Mouse (Mus musculus) liver, embryonic 12.5 days (tissue): ENCODE measurements around the gene Acp2. TPM values are rescaled to one million over a fixed set of nuclear protein-coding genes. Genes with fewer than 3 reads are reported as not detected.

Experiments used
- ATAC-seq: fragments of 200-750 bp; cut with Nextera tagmentation; 2 replicates; pipeline ENCODE4 v1.8.0; 2017; ENCODE audit warnings: moderate number of reproducible peaks, mild to moderate bottlenecking, moderate library complexity
- H3K27ac ChIP-seq: fragments of 300-500 bp; sonication (generic); 2 replicates; pipeline ENCODE4 v1.5.1; 2016; ENCODE audit warnings: mild to moderate bottlenecking
- H3K27me3 ChIP-seq: fragments of 300-500 bp; sonication (generic); replicated peaks from 2 replicates; pipeline ENCODE4 v1.6.1; 2016; ENCODE audit warnings: mild to moderate bottlenecking, moderate library complexity
- H3K36me3 ChIP-seq: fragments of 300-500 bp; sonication (generic); 2 replicates; pipeline ENCODE4 v1.6.1; 2016; ENCODE audit warnings: mild to moderate bottlenecking, moderate library complexity
- H3K4me1 ChIP-seq: fragments of 300-500 bp; sonication (generic); 2 replicates; pipeline ENCODE4 v1.6.1; 2016
- H3K4me2 ChIP-seq: fragments of 300-500 bp; sonication (generic); 2 replicates; pipeline ENCODE4 v1.6.1; 2016; ENCODE audit warnings: mild to moderate bottlenecking, moderate library complexity
- H3K4me3 ChIP-seq: fragments of 300-500 bp; sonication (generic); 2 replicates; pipeline ENCODE4 v1.5.1; 2016; ENCODE audit warnings: mild to moderate bottlenecking, moderate library complexity
- H3K9ac ChIP-seq: fragments of 300-500 bp; sonication (generic); 2 replicates; pipeline ENCODE4 v1.6.1; 2016; ENCODE audit warnings: mild to moderate bottlenecking, moderate library complexity
- H3K9me3 ChIP-seq: fragments of 300-500 bp; sonication (generic); replicated peaks from 2 replicates; pipeline ENCODE4 v1.6.1; 2016; ENCODE audit warnings: mild to moderate bottlenecking, moderate library complexity
- WGBS: fragments of 180-500 bp; shearing (Covaris S2); methylation state at CpG from one replicate; pipeline ENCODE4 v1.1.7; 2016; ENCODE audit not compliant: insufficient replicate concordance; 5-methylcytosine and 5-hydroxymethylcytosine counted together
- polyA plus RNA-seq: library from polyadenylated mRNA; unstranded; fragments of >200 nt; fragmentation: Nextera tagmentation; extraction: Ambion mirVana; gene quantifications from 2 replicates; pipeline ENCODE4 v1.2.1, GENCODE M21; 2016

Gene Acp2
- polyA plus RNA-seq, 1 experiment from 2014 or later: 9.6 TPM

DNA sequence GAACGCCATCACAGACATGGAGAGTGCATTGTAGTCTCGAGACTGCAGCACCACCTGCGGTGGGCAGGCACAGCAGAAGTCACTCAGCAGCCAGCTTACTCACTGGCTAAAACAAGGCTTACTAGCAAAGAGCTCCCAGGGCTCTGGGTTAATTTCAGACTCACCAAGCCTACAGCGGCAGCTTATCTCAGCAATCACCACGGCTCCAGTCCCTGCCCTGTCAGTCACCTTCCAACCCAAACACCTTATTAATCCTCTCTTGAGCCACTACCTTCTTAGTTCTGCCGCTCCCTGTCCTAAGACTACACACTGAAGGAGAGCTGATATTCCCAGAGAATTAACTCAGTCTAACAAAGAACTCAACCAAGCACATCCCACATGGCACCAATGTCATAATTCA, 26.5 kb upstream of the Acp2 start:
- Histone ChIP-seq H3K4me1 (peaks cover 10% of the 10 kb centered on the region; the same call in 1 of the 2 replicates), H3K9me3 (no peaks in the 10 kb centered on the region), H3K27me3 (no peaks in the 10 kb centered on the region), H3K27ac (no peak overlapping the region), H3K36me3 (peaks cover 70% of the 10 kb centered on the region), H3K4me3 (no peak overlapping the region), H3K4me2 (no peak overlapping the region), H3K9ac (no peak overlapping the region)
- WGBS: 78% methylated on average over 6 of the region's 6 CpGs
- no peak for ATAC-seq

DNA sequence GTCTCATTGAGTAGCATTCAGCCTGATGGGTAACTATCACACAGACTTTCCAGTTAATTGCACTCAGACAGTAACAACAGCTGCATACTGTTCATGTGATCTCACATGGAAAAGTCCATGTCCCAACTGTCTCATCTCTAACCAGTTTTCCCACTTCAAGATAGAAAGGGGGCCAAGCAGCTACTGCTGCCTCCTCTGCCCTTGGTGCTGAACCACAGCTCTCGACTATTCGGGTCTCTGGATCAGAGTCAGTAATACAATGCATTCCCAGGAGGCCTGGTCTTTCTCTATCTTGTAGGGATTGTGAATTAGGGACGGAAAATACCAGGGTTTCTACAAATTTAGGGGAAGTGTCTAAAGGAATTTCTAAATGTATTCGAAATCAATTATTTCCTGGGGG, 22.9 kb upstream of the Acp2 start:
- Histone ChIP-seq H3K36me3 (peaks cover 35% of the 10 kb centered on the region), H3K4me2 (no peak overlapping the region), H3K4me3 (no peak overlapping the region), H3K27me3 (no peaks in the 10 kb centered on the region), H3K9ac (no peak overlapping the region), H3K27ac (no peak overlapping the region), H3K9me3 (no peaks in the 10 kb centered on the region), H3K4me1 (peaks cover 33% of the 10 kb centered on the region)
- 68% methylated on average over 4 of the region's 4 CpGs for WGBS
- no peak for ATAC-seq

DNA sequence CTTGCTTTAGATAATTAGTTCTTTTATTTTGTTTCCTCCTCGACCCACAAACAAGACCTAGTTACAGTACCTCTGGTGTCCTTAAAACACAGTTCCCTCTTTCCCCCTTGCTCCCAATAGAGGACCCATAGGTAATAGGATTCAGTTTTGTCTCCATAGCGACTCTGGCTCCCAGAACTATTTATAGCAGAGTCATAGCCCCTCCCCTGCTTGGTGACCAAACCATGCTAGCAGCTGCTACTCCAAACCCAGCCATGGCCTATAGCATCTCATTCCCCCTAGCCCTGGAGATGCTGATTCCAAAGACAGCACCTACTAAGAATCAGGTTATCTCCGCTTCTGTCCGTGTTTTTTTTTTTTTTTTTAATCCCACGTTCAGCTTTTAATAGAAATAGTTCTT, 22.0 kb upstream of the Acp2 start:
- Histone ChIP-seq H3K27ac (no peak overlapping the region), H3K4me3 (no peak overlapping the region), H3K36me3 (peaks cover 27% of the 10 kb centered on the region), H3K4me2 (no peak overlapping the region), H3K4me1 (peaks cover 33% of the 10 kb centered on the region), H3K27me3 (no peaks in the 10 kb centered on the region), H3K9ac (no peak overlapping the region), H3K9me3 (no peaks in the 10 kb centered on the region)
- no peak for ATAC-seq
- WGBS: 54% methylated on average over 5 of the region's 5 CpGs

DNA sequence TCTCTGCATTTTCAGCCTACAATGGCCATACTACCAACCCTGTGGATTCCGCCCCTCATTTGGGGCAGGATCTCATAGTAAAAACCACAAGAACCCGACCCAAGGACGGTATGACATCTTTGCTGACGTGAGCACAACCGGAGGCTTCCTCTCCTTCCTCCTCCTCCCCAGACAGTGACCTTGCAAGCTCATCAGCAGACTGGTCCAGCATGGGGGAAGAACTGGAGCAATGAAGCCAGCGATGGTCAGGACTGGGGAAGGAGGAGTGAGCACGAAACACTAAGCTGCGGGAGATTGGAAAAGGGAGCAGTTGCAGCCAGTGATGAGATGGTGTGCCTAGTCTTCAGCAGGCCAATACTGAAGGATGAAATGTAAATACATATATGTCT, 20.7 kb upstream of the Acp2 start:
- Histone ChIP-seq H3K4me1 (peaks cover 33% of the 10 kb centered on the region), H3K9me3 (no peaks in the 10 kb centered on the region), H3K4me3 (peak overlapping the region; percentile 92), H3K27ac (no peak overlapping the region), H3K27me3 (no peaks in the 10 kb centered on the region), H3K9ac (peak overlapping the region; percentile 90), H3K4me2 (peak overlapping the region; percentile 92), H3K36me3 (peaks cover 16% of the 10 kb centered on the region)
- 9% methylated on average over 8 of the region's 8 CpGs for WGBS
- no peak for ATAC-seq

DNA sequence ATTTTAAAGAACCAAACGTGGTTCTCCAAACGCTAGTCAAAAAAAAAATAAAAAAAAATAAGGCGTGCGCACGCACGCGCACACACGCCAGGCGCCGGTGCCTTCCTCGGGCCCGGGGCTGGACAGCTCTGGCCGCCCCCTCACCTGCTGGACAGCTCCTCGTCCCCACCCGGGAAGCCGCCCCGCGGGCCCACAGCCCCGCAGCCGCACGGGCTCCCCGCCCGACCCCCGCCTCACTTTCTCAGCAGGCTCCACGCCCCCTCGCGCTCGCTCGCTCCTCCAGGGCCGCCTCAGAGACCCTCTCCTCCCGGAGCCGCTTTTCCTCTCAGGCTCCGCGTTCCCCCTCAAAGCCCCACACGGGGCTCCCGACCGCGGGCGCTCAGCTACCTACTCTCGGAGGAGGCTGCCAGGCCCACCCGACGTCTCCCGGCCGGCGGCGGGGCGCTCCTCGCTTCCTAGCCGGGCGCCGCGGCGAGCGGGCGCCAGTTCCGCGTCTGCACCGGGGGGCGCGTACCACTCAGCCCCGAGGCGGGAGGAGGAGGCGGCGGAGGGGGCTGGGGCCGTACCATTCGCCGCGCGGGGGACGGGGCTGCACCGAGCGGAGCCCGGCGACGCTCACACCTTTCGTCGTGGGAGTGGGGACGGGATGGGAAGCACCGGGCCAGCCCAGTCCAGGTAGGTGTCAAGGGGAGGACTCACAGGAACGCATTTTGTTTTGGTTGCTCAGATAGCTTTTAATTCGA, 20.1 kb upstream of the Acp2 start:
- H3K9me3 ChIP-seq: no peaks in the 10 kb centered on the region
- 0 out of 2 replicates have a peak, but pooled peaks cover 3% of the 10 kb centered on the region for H3K27me3 ChIP-seq
- H3K36me3 ChIP-seq: peaks cover 13% of the 10 kb centered on the region
- peak overlapping the region; percentile 86 for H3K27ac ChIP-seq
- H3K9ac ChIP-seq: peak overlapping the region; percentile 90
- peak overlapping the region; percentile 92 for H3K4me3 ChIP-seq
- H3K4me2 ChIP-seq: peak overlapping the region; percentile 92
- ATAC-seq: peak; percentile 91
- under 1% methylated on average over 81 of the region's 81 CpGs for WGBS
- H3K4me1 ChIP-seq: peaks cover 33% of the 10 kb centered on the region

DNA sequence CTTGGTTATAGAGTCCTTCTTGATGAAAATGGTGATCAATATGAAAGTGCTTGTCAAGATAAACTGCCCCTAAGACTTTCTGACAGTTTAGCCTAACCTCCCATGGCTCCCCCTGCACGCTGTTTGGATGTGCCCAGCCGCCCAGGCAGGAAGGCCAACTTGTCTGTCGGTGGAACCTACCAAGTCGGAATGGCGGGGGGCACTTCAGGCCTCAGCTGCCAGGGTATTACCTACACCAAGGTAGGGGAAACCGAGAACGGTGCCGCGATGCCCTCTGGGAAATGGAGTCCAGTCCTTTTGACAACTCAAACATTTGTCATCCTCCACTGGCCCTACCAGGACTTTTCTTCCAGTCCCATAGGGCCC, 19.6 kb upstream of the Acp2 start:
- H3K9ac ChIP-seq: peak overlapping the region; percentile 90
- peak overlapping the region; percentile 86 for H3K27ac ChIP-seq
- peak overlapping the region; percentile 92 for H3K4me3 ChIP-seq
- H3K36me3 ChIP-seq: peaks cover 8% of the 10 kb centered on the region
- peak overlapping the region; percentile 92 for H3K4me2 ChIP-seq
- peaks cover 33% of the 10 kb centered on the region for H3K4me1 ChIP-seq
- H3K9me3 ChIP-seq: no peaks in the 10 kb centered on the region
- peak; percentile 95 for ATAC-seq
- 0 out of 2 replicates have a peak, but pooled peaks cover 3% of the 10 kb centered on the region for H3K27me3 ChIP-seq
- WGBS: 0% methylated on average over 9 of the region's 9 CpGs

DNA sequence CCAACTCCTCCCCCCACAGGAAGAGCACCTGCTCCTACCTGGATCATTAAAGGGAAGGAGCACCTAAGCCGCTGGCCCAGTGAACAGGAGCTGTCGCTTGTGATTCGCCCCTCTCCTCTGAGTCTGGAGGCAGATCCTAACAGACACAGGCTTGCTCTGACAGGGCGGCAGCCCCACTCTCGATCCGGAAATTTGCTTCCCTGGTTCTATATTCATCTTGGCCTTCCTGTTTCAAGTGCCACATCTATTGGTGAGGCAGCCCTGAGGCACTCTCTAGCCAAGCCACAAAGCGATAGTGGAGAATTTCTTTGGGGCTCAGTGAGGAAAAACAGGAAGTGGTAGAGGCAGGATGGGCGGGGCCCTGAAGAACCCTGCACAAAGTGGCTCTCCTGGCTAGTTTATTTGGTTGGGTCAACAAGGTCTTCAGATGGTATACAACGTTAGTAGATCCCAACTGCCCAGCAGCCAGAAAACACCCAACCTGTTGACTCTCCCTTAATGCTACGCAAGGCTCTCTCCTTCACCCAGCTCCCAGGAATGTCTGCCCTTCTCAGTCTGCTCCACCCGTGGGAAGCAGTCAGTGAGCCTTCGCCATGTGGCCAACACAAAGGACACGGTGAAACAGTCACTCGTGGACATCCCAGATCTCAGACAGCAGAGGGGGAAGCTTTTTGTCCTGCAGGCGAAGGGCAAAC, 18.8 kb upstream of the Acp2 start, which contains the start of gene Madd:
Gene Madd, minus strand, starts transcription at position 127 of the 695 bp plus-strand sequence.
- H3K9me3 ChIP-seq: no peaks in the 10 kb centered on the region
- 0 out of 2 replicates have a peak, but pooled peaks cover 4% of the 10 kb centered on the region for H3K36me3 ChIP-seq
- peaks cover 33% of the 10 kb centered on the region for H3K4me1 ChIP-seq
- peak within 1 kb of the TSS; percentile 90 for H3K9ac ChIP-seq
- 0 out of 2 replicates have a peak, but pooled peaks cover 3% of the 10 kb centered on the region for H3K27me3 ChIP-seq
- peak within 1 kb of the TSS; percentile 92 for H3K4me3 ChIP-seq
- peak within 1 kb of the TSS; percentile 92 for H3K4me2 ChIP-seq
- peak; percentile 51 for ATAC-seq
- 30% methylated on average over 15 of the region's 15 CpGs for WGBS
- peak within 1 kb of the TSS; percentile 86 for H3K27ac ChIP-seq

DNA sequence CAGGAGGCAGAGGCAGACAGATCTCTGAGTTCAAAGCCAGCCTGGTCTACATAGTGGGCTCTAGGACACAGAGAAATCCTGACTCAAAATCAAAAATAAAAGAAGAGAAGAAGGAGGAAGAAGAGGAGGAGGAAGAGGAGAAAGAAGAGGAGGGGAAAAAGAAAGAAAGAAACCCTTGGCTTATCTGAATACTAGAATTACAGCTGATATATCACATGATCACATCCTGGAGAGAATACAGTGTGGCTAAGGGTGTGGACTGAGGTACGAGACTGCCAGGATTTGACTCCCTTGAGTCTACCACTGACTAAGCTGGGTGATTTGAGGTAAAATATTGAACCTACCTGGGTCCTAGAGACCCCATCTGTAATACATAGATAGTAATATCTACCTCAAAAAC, 16.5 kb upstream of the Acp2 start:
- Histone ChIP-seq H3K4me2 (no peak overlapping the region), H3K4me3 (no peak overlapping the region), H3K36me3 (no peaks in the 10 kb centered on the region), H3K9me3 (no peaks in the 10 kb centered on the region), H3K27ac (no peak overlapping the region), H3K27me3 (peaks cover 3% of the 10 kb centered on the region; the same call in 1 of the 2 replicates), H3K4me1 (peaks cover 24% of the 10 kb centered on the region), H3K9ac (no peak overlapping the region)
- WGBS: 31% methylated on average over 1 of the region's 1 CpGs
- ATAC-seq: no peak

DNA sequence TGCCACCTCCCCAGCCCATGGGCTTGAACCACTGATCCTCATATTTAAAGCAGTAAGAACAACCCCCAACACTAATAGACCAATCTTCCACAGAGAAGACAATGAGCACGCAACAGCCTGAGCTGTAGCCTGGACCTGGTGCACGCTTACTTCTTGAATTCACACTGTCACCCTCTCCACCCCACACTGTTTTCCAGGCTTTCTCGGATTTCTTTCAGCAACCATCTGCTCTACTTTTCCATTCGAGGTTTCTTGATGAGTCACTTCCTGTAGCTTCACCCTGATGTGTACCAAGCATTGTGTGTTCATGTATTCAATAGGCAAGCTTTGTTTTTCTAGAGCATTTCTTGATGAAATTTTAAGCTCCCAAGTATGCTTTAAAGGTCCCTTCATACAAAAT, 15.3 kb upstream of the Acp2 start:
- H3K4me1 ChIP-seq: peaks cover 14% of the 10 kb centered on the region
- peaks cover 7% of the 10 kb centered on the region for H3K27me3 ChIP-seq
- no peak for ATAC-seq
- no peak overlapping the region for H3K9ac ChIP-seq
- no peak overlapping the region for H3K4me3 ChIP-seq
- no peak overlapping the region for H3K4me2 ChIP-seq
- no peak overlapping the region; the same call in 1 of the 2 replicates for H3K27ac ChIP-seq
- no peaks in the 10 kb centered on the region for H3K36me3 ChIP-seq
- no peaks in the 10 kb centered on the region for H3K9me3 ChIP-seq
- 52% methylated on average over 4 of the region's 4 CpGs for WGBS

DNA sequence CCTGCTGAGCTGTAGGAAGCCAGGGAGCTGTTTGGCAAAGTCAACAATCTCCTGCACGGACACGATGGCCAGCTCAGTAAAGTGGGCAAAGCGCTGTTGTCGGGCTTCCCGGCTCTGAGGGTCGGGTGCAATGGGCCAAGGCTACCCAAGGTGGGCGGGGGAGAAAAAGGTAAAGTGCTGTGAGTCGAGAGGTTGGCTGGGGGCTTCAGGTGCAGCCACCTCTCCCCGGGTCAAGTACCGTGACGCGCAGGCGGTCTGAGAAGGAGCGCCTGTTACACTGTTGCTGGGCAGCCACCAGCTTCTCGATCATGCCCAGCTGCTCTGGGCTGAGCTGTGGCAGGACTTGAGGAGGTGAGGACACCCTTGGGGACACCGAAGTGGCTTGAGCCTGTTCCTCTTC, 12.2 kb upstream of the Acp2 start:
- Histone ChIP-seq H3K27me3 (peaks cover 15% of the 10 kb centered on the region), H3K4me1 (peaks cover 15% of the 10 kb centered on the region), H3K9ac (no peak overlapping the region), H3K4me3 (no peak overlapping the region), H3K9me3 (no peaks in the 10 kb centered on the region), H3K4me2 (no peak overlapping the region), H3K27ac (no peak overlapping the region), H3K36me3 (no peaks in the 10 kb centered on the region)
- ATAC-seq: no peak
- WGBS: 80% methylated on average over 16 of the region's 16 CpGs

DNA sequence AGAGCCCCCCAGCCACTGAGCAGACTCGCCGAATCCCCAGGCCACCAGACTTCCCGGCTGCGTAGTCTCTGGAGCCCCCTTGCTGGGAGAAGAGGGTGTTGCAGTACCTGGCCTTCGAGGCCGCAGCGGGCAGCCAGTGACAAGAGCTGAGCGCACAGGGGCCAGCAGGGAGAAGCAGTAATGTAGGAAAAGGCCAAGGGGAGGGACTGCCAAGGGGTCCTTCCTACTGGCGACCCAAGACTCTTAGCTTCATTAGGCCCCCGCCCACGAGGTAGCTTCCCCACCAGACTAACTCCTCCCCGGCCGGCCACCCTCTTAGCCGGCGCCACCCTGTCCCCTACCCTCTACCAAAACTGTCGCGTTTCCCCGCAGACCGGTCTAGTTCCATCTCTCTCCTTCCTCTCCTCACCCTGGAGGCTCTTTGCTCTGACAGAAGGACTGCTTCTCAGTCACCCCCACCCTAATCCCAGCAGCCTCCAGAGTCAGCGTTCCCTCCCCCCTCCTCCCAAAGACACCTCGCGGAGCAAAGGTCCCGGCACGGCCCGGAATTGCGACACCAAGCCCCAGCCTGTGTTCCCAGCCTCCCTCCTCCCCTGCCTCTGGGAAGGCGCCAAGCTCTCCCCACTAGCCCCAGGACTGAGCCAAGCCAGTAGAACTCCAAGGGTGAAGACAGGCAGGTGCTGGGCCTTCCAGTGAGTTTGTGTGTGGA, 7.9 kb upstream of the Acp2 start:
- Histone ChIP-seq H3K4me3 (peak overlapping the region; percentile 25), H3K4me1 (peaks cover 20% of the 10 kb centered on the region), H3K9ac (peak overlapping the region; percentile 51), H3K4me2 (peak overlapping the region; percentile 60), H3K36me3 (no peaks in the 10 kb centered on the region), H3K27ac (peak overlapping the region; percentile 3; the same call in 1 of the 2 replicates), H3K27me3 (peaks cover 13% of the 10 kb centered on the region), H3K9me3 (no peaks in the 10 kb centered on the region)
- ATAC-seq: peak; percentile 73
- 4% methylated on average over 25 of the region's 27 CpGs for WGBS

DNA sequence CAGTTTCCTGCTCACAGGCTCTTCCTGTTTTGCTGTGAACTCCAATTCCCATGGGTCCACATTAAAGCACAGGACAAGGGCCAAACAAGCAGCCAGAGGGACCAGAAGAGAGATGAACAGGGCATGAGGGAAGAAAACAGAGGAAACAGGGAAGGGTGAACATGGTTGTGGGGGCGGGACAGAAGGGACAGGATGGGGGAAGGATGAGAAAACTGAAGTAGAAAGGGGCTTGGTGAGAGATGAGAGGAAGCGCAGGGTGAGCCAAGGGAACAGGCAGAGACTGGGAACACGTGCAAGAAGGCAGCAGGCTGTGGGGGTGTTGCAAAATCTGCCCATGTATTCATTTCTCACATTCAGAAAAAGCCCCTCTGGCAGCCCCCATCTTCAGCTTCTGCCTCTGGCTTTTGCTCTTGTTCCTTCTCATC, 6.1 kb upstream of the Acp2 start:
- 32% methylated on average over 3 of the region's 3 CpGs for WGBS
- H3K4me1 ChIP-seq: peaks cover 24% of the 10 kb centered on the region
- no peak for ATAC-seq

More for the DNA sequence above, 6.1 kb upstream of the Acp2 start:
- Histone ChIP-seq H3K9ac (no peak overlapping the region), H3K27me3 (peaks cover 13% of the 10 kb centered on the region), H3K4me2 (no peak overlapping the region), H3K36me3 (no peaks in the 10 kb centered on the region), H3K27ac (no peak overlapping the region), H3K9me3 (no peaks in the 10 kb centered on the region), H3K4me3 (no peak overlapping the region)
